In genomic region chr13:71105229-71105838, GRCm38 (mm10) we compare ENCODE assay signal across 8 mouse cellular contexts.
DNase-seq lines count a peak whose midpoint lies in the region; ATAC-seq and TF ChIP-seq lines count a peak whose summit lies in the region.

No protein-coding gene starts in this region.

- H3K4me2 ChIP-seq in heart, embryonic 13.5 days, result peak overlapping the region; percentile 67
- peak overlapping the region; percentile 58 for H3K4me2 ChIP-seq in kidney, embryonic 16.5 days (replicated peaks; ENCODE audit: low read depth, low read length)
- peak overlapping the region; percentile 53 for H3K4me2 ChIP-seq in limb, embryonic 15.5 days
- H3K4me2 ChIP-seq in neural tube, embryonic 11.5 days (ENCODE audit: low read depth), result peak overlapping the region; percentile 58

- H3K4me1 ChIP-seq in heart, embryonic 13.5 days, result no peaks in the 10 kb centered on the region
- peaks cover 8% of the 10 kb centered on the region for H3K4me1 ChIP-seq in kidney, embryonic 16.5 days (ENCODE audit: insufficient read depth, low read length)
- peaks cover 6% of the 10 kb centered on the region for H3K4me1 ChIP-seq in limb, embryonic 15.5 days
- peaks cover 7% of the 10 kb centered on the region; the same call in 1 of the 2 replicates for H3K4me1 ChIP-seq in neural tube, embryonic 11.5 days (ENCODE audit: control insufficient read depth, insufficient read depth, low read length)

- H3K36me3 ChIP-seq in C2C12 (ENCODE audit: control insufficient read depth, insufficient read depth), result no peaks in the 10 kb centered on the region
- no peaks in the 10 kb centered on the region for H3K36me3 ChIP-seq in heart, embryonic 13.5 days
- H3K36me3 ChIP-seq in kidney, embryonic 16.5 days (ENCODE audit: insufficient read depth, low read length), result no peaks in the 10 kb centered on the region
- no peaks in the 10 kb centered on the region for H3K36me3 ChIP-seq in limb, embryonic 15.5 days
- no peaks in the 10 kb centered on the region for H3K36me3 ChIP-seq in neural tube, embryonic 11.5 days (ENCODE audit: control insufficient read depth, insufficient read depth, low read length)

- 14% methylated on average over 18 of the region's 18 CpGs for WGBS in heart, embryonic 13.5 days
- 10% methylated on average over 18 of the region's 18 CpGs for WGBS in kidney, embryonic 16.5 days
- WGBS in limb, embryonic 15.5 days, result 6% methylated on average over 18 of the region's 18 CpGs
- WGBS in neural tube, embryonic 11.5 days, result 13% methylated on average over 18 of the region's 18 CpGs

- peak overlapping the region; percentile 64 for H3K9ac ChIP-seq in heart, embryonic 13.5 days
- peak overlapping the region; percentile 9 for H3K9ac ChIP-seq in kidney, embryonic 16.5 days (replicated peaks; ENCODE audit: low read length)
- 0 out of 2 replicates have a peak overlapping the region, but pooled peaks have one; percentile 5 for H3K9ac ChIP-seq in limb, embryonic 15.5 days
- H3K9ac ChIP-seq in neural tube, embryonic 11.5 days (ENCODE audit: low read length), result peak overlapping the region; percentile 53

- no peaks in the 10 kb centered on the region for H3K9me3 ChIP-seq in heart, embryonic 13.5 days
- no peaks in the 10 kb centered on the region for H3K9me3 ChIP-seq in kidney, embryonic 16.5 days (ENCODE audit: low read length)
- no peaks in the 10 kb centered on the region for H3K9me3 ChIP-seq in limb, embryonic 15.5 days
- no peaks in the 10 kb centered on the region for H3K9me3 ChIP-seq in neural tube, embryonic 11.5 days (ENCODE audit: control insufficient read depth, low read length)

- H3K79me2 ChIP-seq in C2C12 (ENCODE audit: control insufficient read depth, insufficient read depth), result no peaks in the 10 kb centered on the region

- TF ChIP-seq CTCF in C2C12 (IDR thresholded peaks at IDR 0.05; ENCODE audit: control insufficient read depth, insufficient read depth, insufficient read length), result peak; percentile 94

- H3K4me3 ChIP-seq in C2C12 (ENCODE audit: insufficient read depth, poor library complexity, severe bottlenecking), result no peak overlapping the region
- H3K4me3 ChIP-seq in heart, embryonic 13.5 days, result peak overlapping the region; percentile 42
- peak overlapping the region; percentile 39 for H3K4me3 ChIP-seq in kidney, embryonic 16.5 days (ENCODE audit: low read length)
- H3K4me3 ChIP-seq in limb, embryonic 15.5 days, result peak overlapping the region; percentile 31
- H3K4me3 ChIP-seq in neural tube, embryonic 11.5 days (ENCODE audit: low read depth, low read length), result peak overlapping the region; percentile 29

- H3ac ChIP-seq in C2C12 (ENCODE audit: control insufficient read depth, insufficient read length, low read depth), result no peak overlapping the region

- no peak overlapping the region for H3K27ac ChIP-seq in heart, embryonic 13.5 days (replicated peaks)
- H3K27ac ChIP-seq in kidney, embryonic 16.5 days (ENCODE audit: low read length), result no peak overlapping the region
- H3K27ac ChIP-seq in limb, embryonic 15.5 days, result no peak overlapping the region
- no peak overlapping the region for H3K27ac ChIP-seq in neural tube, embryonic 11.5 days (ENCODE audit: low read depth, low read length)

- no peaks in the 10 kb centered on the region for H3K79me3 ChIP-seq in C2C12 (ENCODE audit: low read depth)

- peak; percentile 68 for DNase-seq in adrenal gland, postnatal 14 days
- peak; percentile 82 for DNase-seq in embryo, embryonic 9.5 days (ENCODE audit: extremely low spot score)
- DNase-seq in neural tube, embryonic 11.5 days (ENCODE audit: low spot score), result peak; percentile 90
- peak; percentile 59 for DNase-seq in urinary bladder, postnatal 14 days (ENCODE audit: low spot score)

- H3K27me3 ChIP-seq in C2C12 (ENCODE audit: control insufficient read depth, insufficient read depth, insufficient read length), result no peaks in the 10 kb centered on the region
- peaks cover 6% of the 10 kb centered on the region; the same call in 1 of the 2 replicates for H3K27me3 ChIP-seq in heart, embryonic 13.5 days (replicated peaks)
- peaks cover 29% of the 10 kb centered on the region for H3K27me3 ChIP-seq in kidney, embryonic 16.5 days (ENCODE audit: insufficient read depth, low read length)
- peaks cover 15% of the 10 kb centered on the region; the same call in 1 of the 2 replicates for H3K27me3 ChIP-seq in limb, embryonic 15.5 days
- H3K27me3 ChIP-seq in neural tube, embryonic 11.5 days (ENCODE audit: control insufficient read depth, insufficient read depth, low read length), result no peaks in the 10 kb centered on the region

- ATAC-seq in heart, embryonic 13.5 days (ENCODE audit: extremely low read depth, insufficient number of reproducible peaks, low FRiP score, low TSS enrichment), result no peak
- peak; percentile 76; the same call in 1 of the 2 replicates for ATAC-seq in kidney, embryonic 16.5 days (ENCODE audit: low FRiP score, low TSS enrichment)
- ATAC-seq in limb, embryonic 15.5 days (ENCODE audit: insufficient number of reproducible peaks, low FRiP score, low TSS enrichment, low read depth), result no peak
- ATAC-seq in neural tube, embryonic 11.5 days (ENCODE audit: insufficient read depth, low FRiP score, low TSS enrichment), result peak; percentile 61; the same call in 1 of the 2 replicates

TF ChIP-seq in C2C12, 6 proteins besides CTCF, POLR2A, EP300 and RAD21:
- TF ChIP-seq FOSL1 (IDR thresholded peaks at IDR 0.05; ENCODE audit: insufficient read depth, low read length, poor library complexity, severe bottlenecking), result no peak
- no peak for TF ChIP-seq MAX (IDR thresholded peaks at IDR 0.05)
- TF ChIP-seq USF1 (IDR thresholded peaks at IDR 0.05; ENCODE audit: low read depth), result no peak
- no peak for TF ChIP-seq MYOG (IDR thresholded peaks at IDR 0.05; ENCODE audit: control insufficient read depth, extremely low read depth, insufficient read length)
- no peak for TF ChIP-seq CEBPB (IDR thresholded peaks at IDR 0.05; ENCODE audit: low read depth)
- no peak for TF ChIP-seq MYOD1 (IDR thresholded peaks at IDR 0.05; ENCODE audit: control insufficient read depth, insufficient read length, low read depth)

Comparison
In these comparisons a context has a peak if more than half of its experiments do, and no peak if none do; other contexts are left out.
1. ATAC-seq: peak in kidney, embryonic 16.5 days (single experiment) and neural tube, embryonic 11.5 days (single experiment); none in heart, embryonic 13.5 days (single experiment) and limb, embryonic 15.5 days (single experiment).
2. H3K9ac ChIP-seq: peak in every context shown above with its lines; median percentile 64 in heart, embryonic 13.5 days; 53 in neural tube, embryonic 11.5 days; 9 in kidney, embryonic 16.5 days; 5 in limb, embryonic 15.5 days.
3. Peak in every context shown above with its lines, with median percentiles within 50 percentile points of each other: DNase-seq and H3K4me2 ChIP-seq.